Mouse (Mus musculus): Measurements from ENCODE around the gene Rbm38.
A peak's percentile ranks its signal among the peaks of the same experiment; 100 is the strongest.

Gene Rbm38

GRCm38 (mm10) chr2:173061443-173062351 lies 41.4 kb downstream of the Rbm38 start:
- peak; percentile 21 to 34 for DNase-seq

GRCm38 (mm10) chr2:173063219-173063618 lies 42.9 kb downstream of the Rbm38 start:
- no peak for DNase-seq

GRCm38 (mm10) chr2:173064864-173065263 lies 44.6 kb downstream of the Rbm38 start:
- no peak for DNase-seq

GRCm38 (mm10) chr2:173072948-173073347 lies 52.6 kb downstream of the Rbm38 start:
- no peak for DNase-seq

GRCm38 (mm10) chr2:173073666-173074065 lies 53.4 kb downstream of the Rbm38 start:
- no peak for DNase-seq

GRCm38 (mm10) chr2:173076921-173077320 lies 56.6 kb downstream of the Rbm38 start:
- DNase-seq: no peak

- no peak for DNase-seq
Observed at GRCm38 (mm10) chr2:173079766-173080549, 59.7 kb downstream of the Rbm38 start.

GRCm38 (mm10) chr2:173080785-173081241 lies 60.5 kb downstream of the Rbm38 start:
- DNase-seq: peak; percentile 83 to 84

- peak; percentile 71 to 83 for DNase-seq
Observed at GRCm38 (mm10) chr2:173082706-173083105, 62.4 kb downstream of the Rbm38 start.

- DNase-seq: no peak
Observed at GRCm38 (mm10) chr2:173083106-173083505, 62.8 kb downstream of the Rbm38 start.

GRCm38 (mm10) chr2:173083712-173084475 lies 63.6 kb downstream of the Rbm38 start:
- peak; percentile 85 to 91 for DNase-seq
